Mouse (Mus musculus) hindbrain, embryonic 16.5 days (tissue): ENCODE measurements around the gene Aprt. TPM values are rescaled to one million over a fixed set of nuclear protein-coding genes. Genes with fewer than 3 reads are reported as not detected.

Source experiments
- ATAC-seq: fragments of 200-750 bp; cut with Nextera tagmentation; 2 replicates; pipeline ENCODE4 v1.8.0; 2017; ENCODE audit warnings: moderate TSS enrichment, moderate library complexity
- H3K27ac ChIP-seq: fragments of 300-500 bp; sonication (generic); 2 replicates; pipeline ENCODE4 v1.5.1; 2014; ENCODE audit warnings: low read depth, mild to moderate bottlenecking, control low read depth, low read length, moderate library complexity
- H3K27me3 ChIP-seq: fragments of 300-500 bp; sonication (generic); replicated peaks from 2 replicates; pipeline ENCODE4 v1.6.1; 2014; ENCODE audit warnings: low read length; ENCODE audit not compliant: control insufficient read depth, insufficient read depth
- H3K36me3 ChIP-seq: fragments of 300-500 bp; sonication (generic); 2 replicates; pipeline ENCODE4 v1.6.1; 2014; ENCODE audit warnings: mild to moderate bottlenecking, low read length, moderate library complexity, mixed read lengths; ENCODE audit not compliant: control insufficient read depth, insufficient read depth
- H3K4me1 ChIP-seq: fragments of 300-500 bp; sonication (generic); 2 replicates; pipeline ENCODE4 v1.6.1; 2014; ENCODE audit warnings: low read depth, low read length; ENCODE audit not compliant: control insufficient read depth, insufficient read depth
- H3K4me2 ChIP-seq: fragments of 300-500 bp; sonication (generic); 2 replicates; pipeline ENCODE4 v1.6.1; 2014; ENCODE audit warnings: mild to moderate bottlenecking, low read length, control low read depth, moderate library complexity
- H3K4me3 ChIP-seq: fragments of 300-500 bp; sonication (generic); 2 replicates; pipeline ENCODE4 v1.5.1; 2014; ENCODE audit warnings: mild to moderate bottlenecking, low read length, control low read depth, moderate library complexity
- H3K9ac ChIP-seq: fragments of 300-500 bp; sonication (generic); 2 replicates; pipeline ENCODE4 v1.6.1; 2014; ENCODE audit warnings: low read depth, mild to moderate bottlenecking, control low read depth, low read length, moderate library complexity
- H3K9me3 ChIP-seq: fragments of 300-500 bp; sonication (generic); 2 replicates; pipeline ENCODE4 v1.6.1; 2014; ENCODE audit warnings: mild to moderate bottlenecking, low read length, moderate library complexity; ENCODE audit not compliant: control insufficient read depth
- WGBS: fragments of 180-500 bp; shearing (Covaris S2); extraction: QIAGEN DNeasy Blood & Tissue Kit; methylation state at CpG from one replicate; pipeline ENCODE4 v1.1.7; 2014; 5-methylcytosine and 5-hydroxymethylcytosine counted together
- polyA plus RNA-seq: library from polyadenylated mRNA; unstranded; fragments of >200 nt; fragmentation: Nextera tagmentation; extraction: Ambion mirVana; gene quantifications from 2 replicates; pipeline ENCODE4 v1.2.1, GENCODE M21; 2015

The Aprt gene
- 202 and 203 TPM in 2 replicates for polyA plus RNA-seq

GRCm38 (mm10) chr8:122576648-122577022 is at the start of gene Aprt:
Gene Aprt, minus strand, starts transcription at chr8:122576909.
- H3K9ac ChIP-seq: peak within 1 kb of the TSS; percentile 78
- peaks cover 23% of the 10 kb centered on the region for H3K4me1 ChIP-seq
- H3K4me3 ChIP-seq: peak within 1 kb of the TSS; percentile 64
- WGBS: under 1% methylated on average over 38 of the region's 39 CpGs
- H3K36me3 ChIP-seq: peaks cover 8% of the 10 kb centered on the region; the same call in 1 of the 2 replicates
- H3K27me3 ChIP-seq: no peaks in the 10 kb centered on the region
- peak within 1 kb of the TSS; percentile 76 for H3K27ac ChIP-seq
- H3K9me3 ChIP-seq: no peaks in the 10 kb centered on the region
- peak; percentile 94 for ATAC-seq
- peak within 1 kb of the TSS; percentile 64 for H3K4me2 ChIP-seq

- no peak overlapping the region for H3K4me3 ChIP-seq
- H3K36me3 ChIP-seq: no peaks in the 10 kb centered on the region
- no peaks in the 10 kb centered on the region for H3K27me3 ChIP-seq
- ATAC-seq: no peak
- H3K9ac ChIP-seq: no peak overlapping the region
- 87% methylated on average over 9 of the region's 9 CpGs for WGBS
- no peak overlapping the region for H3K27ac ChIP-seq
- peaks cover 2% of the 10 kb centered on the region; the same call in 1 of the 2 replicates for H3K4me1 ChIP-seq
- no peak overlapping the region for H3K4me2 ChIP-seq
- H3K9me3 ChIP-seq: no peaks in the 10 kb centered on the region
Observed at GRCm38 (mm10) chr8:122625811-122626210, 49.1 kb upstream of the Aprt start.

- 74% methylated on average over 5 of the region's 5 CpGs for WGBS
- no peaks in the 10 kb centered on the region for H3K4me1 ChIP-seq
- no peak for ATAC-seq
- H3K4me3 ChIP-seq: no peak overlapping the region
- H3K9me3 ChIP-seq: no peaks in the 10 kb centered on the region
- no peaks in the 10 kb centered on the region for H3K27me3 ChIP-seq
- H3K36me3 ChIP-seq: no peaks in the 10 kb centered on the region
- H3K27ac ChIP-seq: no peak overlapping the region
- H3K9ac ChIP-seq: no peak overlapping the region
- H3K4me2 ChIP-seq: no peak overlapping the region
Observed at GRCm38 (mm10) chr8:122624653-122625052, 47.9 kb upstream of the Aprt start.

GRCm38 (mm10) chr8:122623844-122624642 is 47.3 kb upstream of the Aprt start:
- Histone ChIP-seq H3K9me3 (no peaks in the 10 kb centered on the region), H3K4me3 (no peak overlapping the region), H3K36me3 (no peaks in the 10 kb centered on the region), H3K4me2 (no peak overlapping the region), H3K4me1 (no peaks in the 10 kb centered on the region), H3K27ac (no peak overlapping the region), H3K9ac (peak overlapping the region; percentile 8; the same call in 1 of the 2 replicates), H3K27me3 (no peaks in the 10 kb centered on the region)
- 90% methylated on average over 17 of the region's 17 CpGs for WGBS
- ATAC-seq: no peak

GRCm38 (mm10) chr8:122622727-122623126 is 46.0 kb upstream of the Aprt start, which contains the start of gene Pabpn1l:
Gene Pabpn1l, minus strand, starts transcription at chr8:122622739.
- Histone ChIP-seq H3K36me3 (no peaks in the 10 kb centered on the region), H3K9me3 (no peaks in the 10 kb centered on the region), H3K27ac (no peak within 1 kb of the TSS), H3K4me1 (peaks cover 4% of the 10 kb centered on the region), H3K4me3 (no peak within 1 kb of the TSS), H3K9ac (no peak within 1 kb of the TSS), H3K27me3 (no peaks in the 10 kb centered on the region), H3K4me2 (no peak within 1 kb of the TSS)
- no peak for ATAC-seq
- WGBS: 74% methylated on average over 6 of the region's 6 CpGs

GRCm38 (mm10) chr8:122620446-122620845 is 43.7 kb upstream of the Aprt start:
- Histone ChIP-seq H3K4me2 (no peak overlapping the region), H3K9ac (no peak overlapping the region), H3K27me3 (no peaks in the 10 kb centered on the region), H3K9me3 (no peaks in the 10 kb centered on the region), H3K4me1 (peaks cover 4% of the 10 kb centered on the region), H3K4me3 (no peak overlapping the region), H3K27ac (no peak overlapping the region), H3K36me3 (0 out of 2 replicates have a peak, but pooled peaks cover under 1% of the 10 kb centered on the region)
- WGBS: 37% methylated on average over 5 of the region's 5 CpGs
- no peak for ATAC-seq

- 65% methylated on average over 6 of the region's 6 CpGs for WGBS
- H3K36me3 ChIP-seq: 0 out of 2 replicates have a peak, but pooled peaks cover 2% of the 10 kb centered on the region
- no peak overlapping the region for H3K4me3 ChIP-seq
- peaks cover 4% of the 10 kb centered on the region for H3K4me1 ChIP-seq
- ATAC-seq: no peak
- no peak overlapping the region for H3K4me2 ChIP-seq
- no peaks in the 10 kb centered on the region for H3K27me3 ChIP-seq
- H3K27ac ChIP-seq: no peak overlapping the region
- no peak overlapping the region for H3K9ac ChIP-seq
- no peaks in the 10 kb centered on the region for H3K9me3 ChIP-seq
Observed at GRCm38 (mm10) chr8:122618660-122619378, 42.1 kb upstream of the Aprt start.

- no peaks in the 10 kb centered on the region for H3K9me3 ChIP-seq
- H3K27me3 ChIP-seq: no peaks in the 10 kb centered on the region
- no peak overlapping the region for H3K4me3 ChIP-seq
- H3K27ac ChIP-seq: no peak overlapping the region
- peak; percentile 27 for ATAC-seq
- WGBS: 28% methylated on average over 6 of the region's 7 CpGs
- no peak overlapping the region for H3K4me2 ChIP-seq
- H3K36me3 ChIP-seq: 0 out of 2 replicates have a peak, but pooled peaks cover 2% of the 10 kb centered on the region
- peak overlapping the region; percentile 35 for H3K9ac ChIP-seq
- H3K4me1 ChIP-seq: peaks cover 4% of the 10 kb centered on the region
Observed at GRCm38 (mm10) chr8:122617947-122618546, 41.3 kb upstream of the Aprt start.
